Mouse (Mus musculus) MEL-GATA-1-ER (cell line): ENCODE measurements at regions not wholly inside any gene's neighbourhood (a gene's known extent, or its start where the extent isn't known, plus 50 kb on each side); places are given as distances from the start of the nearest gene placed in this dataset.
"Not testable (repeated sequence)": the region's sequence is repeated elsewhere in the genome, so short reads cannot be mapped to it uniquely, and the experiment has no call there.

Source experiments
- DNase-seq: peaks from one replicate; pipeline ENCODE4 v3.0.0-alpha.2; 2012; ENCODE audit warnings: low read depth; ENCODE audit errors: extremely low read depth

GRCm38 (mm10) chr12:3188734-3189275 is 121.0 kb downstream of the Rab10 start:
- not testable (repeated sequence) for DNase-seq

DNA sequence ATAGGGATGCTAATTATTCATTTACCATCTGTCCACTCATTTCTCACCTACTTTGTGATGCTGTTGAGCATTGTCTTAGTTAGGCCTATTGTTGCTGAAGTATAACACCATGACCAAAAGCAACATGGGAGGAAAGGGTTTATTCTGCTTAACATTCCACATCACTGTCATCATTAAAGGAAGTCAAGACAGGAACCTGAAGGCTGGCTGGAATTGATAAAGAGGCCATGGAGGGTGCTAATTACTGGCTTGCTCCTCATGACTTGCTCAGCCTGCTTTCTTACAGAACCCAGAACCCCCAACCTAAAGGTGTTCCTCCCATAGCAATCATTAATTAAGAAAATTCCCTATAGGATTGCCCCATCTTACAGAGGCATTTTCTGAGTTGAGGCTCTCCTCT is 121.6 kb downstream of the Rab10 start:
- no peak for DNase-seq

DNA sequence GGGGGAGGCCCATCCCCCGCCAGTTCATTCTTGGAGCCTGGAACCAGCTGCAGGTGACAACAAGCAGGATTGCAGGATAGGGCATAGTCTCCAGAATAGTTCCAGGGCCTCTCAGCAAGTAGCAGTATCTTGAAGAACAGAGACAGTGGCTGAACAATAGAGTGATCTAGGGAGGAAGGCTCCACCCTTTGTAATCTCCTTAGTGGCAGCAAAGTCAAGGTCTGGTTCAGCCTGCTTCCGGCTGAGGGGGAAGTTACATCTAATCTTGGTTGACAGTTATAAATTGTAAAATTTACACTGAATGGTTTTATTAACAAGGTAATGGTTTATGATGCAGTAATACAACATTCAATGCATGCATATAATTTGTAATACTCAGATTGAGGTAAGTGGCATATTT is 136.4 kb downstream of the Rab10 start:
- DNase-seq: peak; percentile 64

DNA sequence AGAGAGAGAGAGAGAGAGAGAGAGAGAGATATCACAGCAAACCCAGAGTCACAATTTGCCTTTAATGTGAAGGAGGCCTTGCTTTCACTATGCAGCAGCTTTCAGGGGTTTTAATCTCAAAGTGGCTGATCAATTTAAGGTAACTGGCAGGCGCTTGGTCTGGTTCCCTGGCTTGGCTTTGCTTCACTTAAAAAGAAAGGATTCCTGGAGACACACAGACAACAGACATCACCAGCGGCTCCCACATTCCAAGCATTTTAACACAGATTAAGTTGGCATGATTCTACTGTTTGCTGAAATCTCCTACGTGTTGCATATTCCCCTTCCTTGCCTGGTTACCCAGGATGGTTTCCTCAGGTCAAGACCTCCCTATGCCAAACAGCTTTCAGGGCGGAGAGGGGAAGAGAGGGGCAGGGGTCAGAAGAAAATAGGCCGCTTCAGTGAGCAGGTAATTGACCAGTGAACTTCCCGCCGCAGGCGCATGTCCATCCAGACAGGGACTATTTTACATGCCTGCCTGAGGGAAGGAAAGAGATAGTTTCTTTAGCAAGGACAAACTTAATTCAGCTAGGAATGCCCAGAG is 140.0 kb downstream of the Rab10 start:
- DNase-seq: not testable (repeated sequence)

DNA sequence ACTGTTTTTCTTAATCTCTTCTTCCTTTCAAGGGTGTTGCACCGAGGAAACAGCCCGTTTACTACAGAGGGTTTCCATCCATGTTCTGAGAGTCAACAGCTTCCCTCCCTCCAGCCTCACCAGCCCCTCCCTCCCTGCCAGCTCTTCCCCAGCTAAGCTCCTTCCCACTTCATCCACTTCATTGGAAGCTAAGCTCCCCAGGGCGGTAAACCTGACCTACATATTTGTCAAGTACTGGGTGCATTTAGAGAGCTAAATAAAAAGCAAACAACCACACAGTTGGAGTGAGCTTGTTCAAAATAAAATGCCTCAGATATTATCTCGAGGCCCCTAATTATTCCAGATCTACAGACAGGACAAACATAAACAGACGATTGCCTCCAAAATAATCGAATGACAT is 148.1 kb downstream of the Rab10 start:
- not testable (repeated sequence) for DNase-seq

- not testable (repeated sequence) for DNase-seq
Measured at GRCm38 (mm10) chr12:3158771-3159170, 151.0 kb downstream of the Rab10 start.

GRCm38 (mm10) chr12:3153705-3154104 is 156.1 kb downstream of the Rab10 start:
- DNase-seq: not testable (repeated sequence)

DNA sequence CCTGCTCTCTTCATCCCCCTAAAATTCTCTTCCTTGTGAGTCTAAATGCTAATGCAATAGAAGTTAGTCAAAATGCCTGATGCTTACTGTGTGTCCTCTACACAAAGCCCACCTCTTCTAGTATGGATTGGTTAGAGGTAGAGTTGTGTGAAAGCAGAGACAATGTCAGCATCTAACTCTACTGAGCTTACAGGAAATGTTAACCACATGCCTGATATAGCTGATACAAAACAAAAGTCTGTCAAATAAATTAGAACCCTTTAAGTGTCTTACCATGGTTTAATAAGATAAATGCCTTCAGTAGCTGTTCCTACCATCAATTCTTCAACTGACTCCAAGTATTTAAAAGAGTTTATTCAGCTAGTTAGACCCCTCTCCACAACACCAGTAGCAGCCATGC is 177.2 kb downstream of the Rab10 start:
- DNase-seq: not testable (repeated sequence)

DNA sequence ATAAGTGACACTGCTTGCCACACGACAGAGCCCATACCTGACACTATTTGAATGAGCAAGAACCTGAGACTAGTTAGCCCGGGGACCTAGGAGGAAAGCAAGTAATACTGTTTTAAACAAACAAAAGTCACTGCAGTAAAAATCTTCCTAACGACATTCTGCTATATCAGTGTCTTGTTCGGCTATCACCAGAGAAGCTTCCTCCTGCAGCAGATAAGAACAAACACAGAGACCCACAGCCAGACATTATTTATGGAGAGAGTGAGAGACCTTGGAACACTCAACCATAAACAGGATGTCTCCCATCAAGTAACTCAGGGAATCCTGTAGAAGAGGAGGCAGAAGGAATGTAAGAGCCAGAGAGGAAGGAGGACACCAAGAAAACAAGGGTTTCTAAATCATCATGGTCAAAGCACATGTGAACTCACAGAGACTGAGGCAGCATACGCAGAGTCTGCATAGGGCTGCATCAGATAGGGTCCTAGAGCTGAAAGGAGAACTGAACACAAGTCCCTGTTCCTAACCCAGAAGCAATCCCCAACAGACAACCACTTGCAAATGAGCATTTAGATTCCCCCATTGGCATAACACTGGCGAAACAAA is 178.5 kb downstream of the Rab10 start:
- DNase-seq: not testable (repeated sequence)

- not testable (repeated sequence) for DNase-seq
Measured at GRCm38 (mm10) chr12:3127336-3127735, 182.4 kb downstream of the Rab10 start.

- DNase-seq: no peak
Measured at GRCm38 (mm10) chr12:3124036-3124435, 185.7 kb downstream of the Rab10 start.

GRCm38 (mm10) chr12:3110589-3110988 is 199.2 kb downstream of the Rab10 start:
- not testable (repeated sequence) for DNase-seq

DNA sequence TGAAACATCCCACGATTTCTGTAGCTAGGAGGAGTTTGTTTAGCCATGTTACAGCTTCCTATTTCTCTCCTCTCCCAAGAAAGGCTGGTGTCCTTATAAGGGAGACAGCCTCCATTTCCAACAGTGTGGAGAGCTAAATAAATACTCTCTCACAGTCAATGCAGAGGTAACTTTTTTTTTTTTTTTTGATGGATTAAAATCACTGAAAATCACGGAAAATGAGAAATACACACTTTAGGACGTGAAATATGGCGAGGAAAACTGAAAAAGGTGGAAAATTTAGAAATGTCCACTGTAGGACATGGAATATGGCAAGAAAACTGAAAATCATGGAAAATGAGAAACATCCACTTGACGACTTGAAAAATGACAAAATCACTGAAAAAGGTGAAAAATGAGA is 200.1 kb downstream of the Rab10 start:
- not testable (repeated sequence) for DNase-seq

- DNase-seq: not testable (repeated sequence)
Measured at GRCm38 (mm10) chr12:3101963-3102362, 207.8 kb downstream of the Rab10 start.

- not testable (repeated sequence) for DNase-seq
Measured at GRCm38 (mm10) chr12:3098175-3098574, 211.6 kb downstream of the Rab10 start.

GRCm38 (mm10) chr12:3094509-3094908 is 215.3 kb downstream of the Rab10 start:
- peak; percentile 4 for DNase-seq

DNA sequence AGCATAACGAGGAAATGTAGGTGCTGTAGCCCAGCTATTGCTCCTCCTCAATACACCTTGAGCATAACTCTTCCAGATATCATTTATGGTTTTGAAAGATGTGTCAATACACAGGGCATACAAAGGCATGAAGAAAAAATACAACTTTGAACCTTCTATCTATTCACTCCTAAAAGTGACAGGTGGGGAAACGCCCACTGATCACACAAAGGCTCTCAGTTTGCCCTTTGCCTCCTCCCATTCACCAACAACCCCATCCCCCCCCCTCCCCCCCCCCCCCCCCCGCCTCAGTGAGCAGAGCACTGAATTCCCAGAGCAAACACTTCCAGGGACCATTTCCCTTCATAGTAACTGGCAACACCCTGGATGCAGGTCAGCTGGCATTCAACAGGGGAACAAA is 216.8 kb downstream of the Rab10 start:
- DNase-seq: not testable (repeated sequence)

DNA sequence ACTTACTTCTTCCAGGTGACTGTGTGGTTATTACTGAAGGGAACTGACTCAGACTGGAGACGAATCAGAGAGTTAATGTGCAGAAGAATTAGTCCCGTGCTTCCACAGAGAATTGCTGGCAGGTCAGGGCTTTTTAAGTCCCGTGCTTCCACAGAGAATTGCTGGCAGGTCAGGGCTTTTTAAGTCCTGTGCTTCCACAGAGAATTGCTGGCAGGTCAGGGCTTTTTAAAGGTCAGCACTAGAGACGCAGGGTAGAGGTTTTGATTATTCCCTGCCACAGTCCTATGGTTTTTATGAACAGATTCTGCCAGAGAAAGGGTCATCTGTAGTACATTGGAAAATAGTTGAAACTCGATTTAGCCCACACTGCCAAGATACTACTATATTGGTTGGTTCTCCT is 260.2 kb downstream of the Rab10 start:
- not testable (repeated sequence) for DNase-seq

DNA sequence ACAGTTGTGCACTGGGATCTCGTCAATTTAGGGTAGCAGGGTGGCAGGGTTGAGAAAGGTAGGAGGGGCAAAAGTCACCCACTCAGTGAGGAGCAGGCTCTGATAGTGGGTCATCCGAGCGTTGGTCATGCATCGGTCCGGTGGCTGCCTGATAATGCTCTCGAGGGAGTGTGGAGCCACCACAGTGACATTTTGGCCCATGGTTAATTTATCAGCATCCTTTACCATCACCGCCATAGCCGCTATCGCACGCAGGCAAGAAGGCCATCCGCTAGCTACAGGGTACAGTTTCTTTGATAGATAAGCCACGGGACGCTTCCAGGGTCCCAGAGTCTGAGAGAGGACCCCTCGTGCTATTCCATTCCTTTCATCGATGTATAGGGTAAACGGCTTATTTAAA is 291.3 kb downstream of the Rab10 start:
- not testable (repeated sequence) for DNase-seq

GRCm38 (mm10) chr12:3016777-3017176 is 293.0 kb downstream of the Rab10 start:
- DNase-seq: not testable (repeated sequence)
